Mouse (Mus musculus): ENCODE data around the gene Snx9.

DNA sequence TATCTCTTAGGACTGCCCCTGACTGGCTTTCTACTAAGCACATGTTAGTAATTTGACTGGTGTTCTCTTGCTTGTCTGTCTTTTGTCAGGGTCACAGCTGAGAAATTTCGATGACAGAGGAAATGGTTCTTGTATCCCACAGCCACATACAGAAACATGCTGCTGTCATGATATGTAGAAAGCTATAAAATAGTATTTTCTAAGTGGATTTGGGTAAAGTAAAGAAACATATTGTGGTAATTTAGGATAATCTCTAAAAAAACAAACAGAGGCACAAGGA lies 26.5 kb upstream of the Snx9 start:
- no peak for TF ChIP-seq CTCF (IDR thresholded peaks at IDR 0.05; ENCODE audit: low read depth)
- no peak for TF ChIP-seq EP300 (IDR thresholded peaks at IDR 0.05; ENCODE audit: low read depth)

All from liver, embryonic 14.5 days (tissue).